Mouse (Mus musculus) MEL (cell line): ENCODE results near the gene Prkcb.

Experiments used
- GATA1 ChIP-seq: IDR thresholded peaks from 2 replicates; pipeline ENCODE4 v1.6.1; 2011; ENCODE audit warnings: low read depth, low read length, improper control_type of control experiment
- KAT2A ChIP-seq: conservative IDR thresholded peaks from 2 replicates; pipeline ENCODE4 v1.6.1; 2012; ENCODE audit warnings: low read depth, low read length, improper control_type of control experiment, inconsistent platforms
- MEF2A ChIP-seq: IDR thresholded peaks from 2 replicates; pipeline ENCODE4 v1.6.1; 2014; ENCODE audit warnings: low read depth, mild to moderate bottlenecking, inconsistent platforms, low read length, improper control_type of control experiment; ENCODE audit not compliant: poor library complexity, insufficient replicate concordance, severe bottlenecking; ENCODE audit errors: extremely low read depth
- USF1 ChIP-seq: IDR thresholded peaks from 2 replicates; pipeline ENCODE4 v1.6.1; 2014; ENCODE audit warnings: low read depth, mild to moderate bottlenecking, inconsistent platforms, low read length, improper control_type of control experiment, moderate library complexity
- USF2 ChIP-seq, 2 experiments: IDR thresholded peaks; 2 replicates each; pipeline ENCODE4 v1.6.1; 2011 to 2012; ENCODE audit warnings: improper control_type of control experiment in 2 of 2, low read length in 2 of 2, borderline replicate concordance in 1 of 2, inconsistent platforms in 1 of 2, low read depth in 1 of 2, mild to moderate bottlenecking in 1 of 2; ENCODE audit not compliant: insufficient read depth in 1 of 2

DNA sequence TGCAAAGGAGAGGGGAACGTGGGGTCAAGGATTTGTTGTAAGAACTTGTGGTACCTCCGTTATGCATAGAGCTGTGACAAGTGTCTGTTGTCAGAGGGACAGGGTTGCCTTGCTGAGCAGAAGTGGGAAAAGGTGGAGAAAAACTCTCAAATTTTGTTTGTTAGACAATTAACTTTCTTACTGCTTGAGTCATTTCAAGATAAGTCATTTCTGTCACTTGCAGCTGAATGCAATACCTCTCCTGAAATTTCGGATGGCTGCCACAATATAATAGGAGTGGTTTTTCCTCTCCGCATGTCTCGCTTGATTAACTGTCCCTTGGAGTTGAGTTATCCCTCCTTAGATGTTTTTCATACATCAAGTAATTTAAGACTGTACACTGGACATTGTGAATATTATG, 20.1 kb downstream of the Prkcb start:
- TF ChIP-seq USF1 (no peak), MEF2A (no peak), GATA1 (no peak), USF2 (IDR thresholded peaks at IDR 0.05; ENCODE audit: borderline replicate concordance in 1 of 2, insufficient read depth in 1 of 2, low read depth in 1 of 2, low read length in 2 of 2) (no peak), KAT2A (no peak)
